Mouse (Mus musculus) E14TG2a.4 (cell line): ENCODE measurements around the gene Gm3646.

Experiments used
- H3K27me3 ChIP-seq: 2 replicates; pipeline ENCODE4 v1.6.1; 2014; ENCODE audit warnings: low read length, control low read depth; ENCODE audit not compliant: insufficient read depth
- H3K36me3 ChIP-seq: 2 replicates; pipeline ENCODE4 v1.6.1; 2014; ENCODE audit warnings: low read length, control low read depth; ENCODE audit not compliant: insufficient read depth
- H3K4me1 ChIP-seq: replicated peaks from 2 replicates; pipeline ENCODE4 v1.6.1; 2014; ENCODE audit warnings: low read depth, low read length, control low read depth
- H3K4me3 ChIP-seq: replicated peaks from 2 replicates; pipeline ENCODE4 v1.5.1; 2014; ENCODE audit warnings: mild to moderate bottlenecking, low read length
- H3K9me3 ChIP-seq: 2 replicates; pipeline ENCODE4 v1.6.1; 2014; ENCODE audit warnings: low read length, control low read depth
- CTCF ChIP-seq: conservative IDR thresholded peaks from 2 replicates; pipeline ENCODE4 v1.5.1; 2014; ENCODE audit warnings: low read length
- NANOG ChIP-seq: IDR thresholded peaks from 2 replicates; pipeline ENCODE4 v1.6.1; 2014; ENCODE audit warnings: borderline replicate concordance, low read length, mixed read lengths
- POU5F1 ChIP-seq: IDR thresholded peaks from 2 replicates; pipeline ENCODE4 v1.6.1; 2014; ENCODE audit warnings: low read length, borderline replicate concordance

Gene Gm3646

DNA sequence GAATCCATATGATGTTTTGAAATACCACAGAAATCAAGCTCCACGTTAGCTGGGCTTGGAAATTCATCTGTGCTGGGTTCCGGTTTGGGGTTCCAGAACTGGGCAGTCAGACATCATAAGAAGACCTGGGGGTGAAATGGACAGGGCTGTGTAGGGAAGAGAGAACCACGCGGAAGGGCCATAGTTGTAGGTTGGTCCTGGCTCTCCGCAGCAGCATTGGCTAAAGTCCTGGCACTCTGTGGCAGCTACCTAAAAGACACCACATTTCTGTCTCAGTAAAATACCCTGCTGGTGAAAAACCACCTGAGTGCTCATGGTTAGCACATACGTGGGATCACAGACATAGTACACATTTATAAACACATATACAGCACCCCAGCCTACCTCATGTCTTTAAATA, 343 bp downstream of the Gm3646 start:
- H3K4me1 ChIP-seq: no peaks in the 10 kb centered on the region
- TF ChIP-seq POU5F1 (no peak), NANOG (no peak)
- no peaks in the 10 kb centered on the region for H3K36me3 ChIP-seq
- H3K27me3 ChIP-seq: no peaks in the 10 kb centered on the region; the same call in 1 of the 2 replicates
- 0 out of 2 replicates have a peak, but pooled peaks cover under 1% of the 10 kb centered on the region for H3K9me3 ChIP-seq
- no peak overlapping the region for H3K4me3 ChIP-seq

DNA sequence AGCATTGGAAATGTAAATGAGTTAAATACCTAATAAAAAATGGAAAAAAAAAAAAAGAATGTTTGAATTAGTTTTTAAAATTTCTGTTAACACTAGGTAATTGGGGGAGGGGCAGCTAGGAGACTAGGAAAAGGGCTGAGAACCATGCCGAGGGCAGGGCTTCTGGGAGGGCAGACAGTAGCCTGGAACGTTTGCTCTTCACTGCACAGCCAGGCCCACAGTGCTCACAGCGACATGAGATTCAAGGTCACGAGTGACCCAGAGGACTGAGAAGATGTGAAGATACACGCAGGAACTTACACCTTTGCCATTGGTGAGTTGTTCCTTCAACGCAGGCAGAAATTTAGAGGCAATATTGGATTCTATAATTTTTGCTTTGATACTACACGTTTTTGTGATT, 2.2 kb downstream of the Gm3646 start:
- no peaks in the 10 kb centered on the region for H3K4me1 ChIP-seq
- TF ChIP-seq CTCF (no peak), POU5F1 (no peak), NANOG (no peak)
- H3K36me3 ChIP-seq: no peaks in the 10 kb centered on the region
- no peak overlapping the region for H3K4me3 ChIP-seq
- H3K9me3 ChIP-seq: peaks cover 2% of the 10 kb centered on the region
- no peaks in the 10 kb centered on the region; the same call in 1 of the 2 replicates for H3K27me3 ChIP-seq

DNA sequence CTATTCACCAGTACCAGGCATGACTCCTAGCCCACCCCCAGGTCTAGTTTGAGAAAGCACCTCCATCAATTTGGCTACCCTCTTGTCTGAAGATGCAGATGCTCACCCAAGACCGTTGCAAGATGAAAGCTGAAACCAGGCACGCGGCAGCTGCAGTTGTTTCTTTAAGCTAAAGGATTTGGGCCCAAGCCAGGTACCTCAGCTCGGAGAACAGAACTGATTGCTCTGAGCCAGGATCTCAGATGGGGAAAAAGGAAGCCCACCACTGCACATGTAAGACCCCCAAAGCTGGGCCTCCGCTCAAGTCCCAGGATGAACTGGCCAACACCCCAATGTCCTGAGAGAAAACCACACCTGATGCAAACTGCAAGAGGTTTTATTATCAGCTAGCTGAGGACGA, 7.6 kb downstream of the Gm3646 start:
- no peaks in the 10 kb centered on the region for H3K36me3 ChIP-seq
- H3K9me3 ChIP-seq: peaks cover 30% of the 10 kb centered on the region
- no peak for TF ChIP-seq NANOG
- H3K4me3 ChIP-seq: no peak overlapping the region
- no peaks in the 10 kb centered on the region for H3K4me1 ChIP-seq
- H3K27me3 ChIP-seq: no peaks in the 10 kb centered on the region

DNA sequence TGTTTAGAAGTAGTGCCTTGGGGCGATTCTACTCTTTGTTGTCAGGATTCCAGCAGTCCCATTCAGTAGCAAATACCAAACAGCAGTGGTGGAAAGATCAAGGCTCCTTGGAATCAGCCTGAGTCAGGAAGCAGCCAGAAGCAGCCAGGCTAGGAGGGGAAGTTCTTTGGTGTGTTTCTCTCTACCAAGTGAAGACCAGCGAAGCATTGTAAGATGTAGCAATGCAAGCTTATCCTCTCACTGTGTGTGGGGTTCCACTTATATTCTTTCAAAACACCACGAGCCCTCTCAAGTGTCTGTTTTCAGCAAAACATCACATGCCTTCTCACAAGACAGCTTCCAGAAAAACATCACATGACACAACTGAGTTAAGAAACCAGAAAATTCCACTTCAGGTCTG, 8.4 kb downstream of the Gm3646 start:
- no peaks in the 10 kb centered on the region for H3K27me3 ChIP-seq
- H3K36me3 ChIP-seq: no peaks in the 10 kb centered on the region
- H3K4me1 ChIP-seq: no peaks in the 10 kb centered on the region
- TF ChIP-seq NANOG (no peak), POU5F1 (no peak), CTCF (no peak)
- peaks cover 30% of the 10 kb centered on the region for H3K9me3 ChIP-seq
- H3K4me3 ChIP-seq: no peak overlapping the region

DNA sequence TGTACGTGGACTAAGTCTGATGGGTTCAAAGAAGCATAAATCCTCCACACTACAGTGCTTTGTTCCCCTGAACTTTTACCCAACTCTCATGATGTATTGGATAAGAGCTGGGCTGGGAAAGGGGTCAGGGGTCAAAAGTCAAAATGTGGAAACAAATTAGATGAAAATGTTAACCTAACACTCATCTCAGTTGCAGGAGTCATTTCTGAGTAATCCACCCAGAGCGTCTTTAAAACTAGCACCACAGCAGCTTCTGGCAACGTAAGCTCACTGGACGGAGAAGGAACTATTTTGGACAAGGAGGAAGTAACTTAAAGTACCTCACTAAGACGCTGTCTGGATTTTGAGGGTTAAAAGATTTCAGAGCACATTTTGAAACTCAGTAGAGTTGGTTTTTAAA, 20.5 kb downstream of the Gm3646 start:
- Histone ChIP-seq H3K9me3 (no peaks in the 10 kb centered on the region), H3K36me3 (no peaks in the 10 kb centered on the region), H3K4me3 (no peak overlapping the region), H3K27me3 (no peaks in the 10 kb centered on the region), H3K4me1 (no peaks in the 10 kb centered on the region)
- no peak for TF ChIP-seq CTCF
- TF ChIP-seq NANOG: no peak
- no peak for TF ChIP-seq POU5F1

DNA sequence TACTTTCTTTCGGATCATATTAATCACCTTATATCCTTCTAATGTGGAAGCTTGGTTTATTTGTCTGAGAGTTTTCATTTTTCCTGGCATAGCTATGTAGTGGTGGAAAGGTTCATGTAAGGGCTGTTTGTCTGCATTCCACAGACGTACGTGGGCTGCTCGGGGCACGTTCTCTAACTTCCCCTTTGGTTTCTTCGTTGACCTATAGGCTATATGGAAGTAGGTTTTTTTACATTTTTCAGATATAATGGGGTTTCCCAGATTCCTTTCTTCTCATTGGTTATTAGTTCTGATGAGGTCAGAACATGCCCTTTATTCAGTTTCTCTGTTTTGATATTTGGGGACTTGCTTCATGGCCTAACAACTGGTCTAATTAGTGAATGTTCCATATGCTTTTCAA, 23.3 kb downstream of the Gm3646 start:
- H3K36me3 ChIP-seq: no peaks in the 10 kb centered on the region
- H3K27me3 ChIP-seq: no peaks in the 10 kb centered on the region
- TF ChIP-seq NANOG (no peak), POU5F1 (no peak), CTCF (no peak)
- no peak overlapping the region for H3K4me3 ChIP-seq
- no peaks in the 10 kb centered on the region for H3K4me1 ChIP-seq
- H3K9me3 ChIP-seq: no peaks in the 10 kb centered on the region

DNA sequence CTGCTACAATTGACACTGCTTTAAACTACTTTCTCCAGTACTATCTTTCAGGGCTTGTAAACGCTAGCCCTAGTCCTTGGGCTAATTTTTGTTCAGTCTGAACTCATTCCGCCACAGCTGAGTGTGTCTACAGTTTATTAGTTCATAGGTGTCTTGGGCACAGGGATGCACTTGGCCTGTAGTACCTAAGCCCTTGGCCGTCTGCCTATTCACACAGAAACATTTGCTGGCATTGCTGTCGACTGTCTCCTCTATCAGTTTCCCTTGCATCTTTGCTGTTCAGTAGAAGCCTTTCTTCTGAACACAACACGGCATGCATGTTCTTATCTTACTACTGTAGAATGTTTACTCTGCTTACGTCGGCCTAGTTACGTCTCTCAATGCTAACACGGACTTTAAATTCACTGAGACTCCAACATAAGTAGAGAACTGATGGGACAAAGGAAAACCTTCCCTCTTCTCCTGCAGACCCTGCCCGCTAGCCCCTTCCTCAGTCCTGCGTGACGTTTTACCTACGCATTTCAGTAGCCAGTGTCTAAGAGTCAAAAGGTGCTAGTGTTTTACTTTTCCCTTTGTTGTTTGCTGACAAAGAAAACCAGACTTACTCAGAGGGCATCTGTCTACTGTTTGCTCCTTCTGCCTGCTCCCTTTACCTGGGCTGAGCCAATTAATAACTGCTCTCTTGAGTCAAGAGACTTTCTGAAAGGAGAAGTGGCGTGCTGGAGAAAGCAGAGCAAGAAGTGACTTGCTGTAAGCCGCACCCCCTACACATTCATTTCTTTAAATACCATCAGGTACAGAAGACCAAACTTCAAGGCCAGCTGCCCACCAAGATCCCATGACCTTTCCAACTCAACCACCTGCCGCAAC, 25.8 kb downstream of the Gm3646 start:
- Histone ChIP-seq H3K27me3 (no peaks in the 10 kb centered on the region), H3K36me3 (no peaks in the 10 kb centered on the region), H3K4me1 (peaks cover 3% of the 10 kb centered on the region; the same call in 1 of the 2 replicates), H3K4me3 (no peak overlapping the region), H3K9me3 (no peaks in the 10 kb centered on the region)
- TF ChIP-seq POU5F1 (no peak), NANOG (no peak), CTCF (no peak)

DNA sequence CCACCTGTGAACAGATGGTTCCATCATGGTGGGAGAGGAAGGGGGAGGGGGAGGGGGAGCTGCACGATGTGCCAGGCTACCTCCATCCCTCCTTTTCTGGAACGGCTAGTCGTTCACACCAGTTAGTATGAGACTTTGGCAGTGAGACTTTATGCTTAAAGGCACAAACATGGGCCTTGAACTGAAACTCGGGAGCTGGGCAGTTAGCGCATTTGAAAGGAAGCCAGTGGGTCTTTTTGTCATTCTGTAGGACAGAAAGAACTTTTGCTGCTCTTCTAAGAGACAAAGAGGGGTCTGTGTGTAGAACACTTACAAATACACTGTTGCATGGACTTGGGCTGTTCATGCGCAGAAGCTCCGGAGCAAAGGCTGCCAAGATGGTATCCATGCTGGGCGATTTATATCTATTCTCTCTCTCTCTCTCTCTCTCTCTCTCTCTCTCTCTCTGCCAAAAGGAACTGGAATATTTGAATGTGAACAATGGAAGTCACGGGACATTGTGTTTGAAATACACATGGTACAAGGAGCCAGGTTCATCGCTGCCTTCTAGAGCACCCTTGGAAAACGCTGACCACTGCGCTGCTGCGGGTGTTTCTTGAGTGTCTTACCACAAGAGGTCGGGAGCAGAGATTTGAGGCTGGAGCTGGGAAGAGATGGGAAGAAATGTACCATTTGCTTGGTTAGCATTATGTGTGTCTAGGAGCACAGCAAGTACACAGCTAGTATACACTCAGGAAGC, 31.0 kb downstream of the Gm3646 start:
- no peaks in the 10 kb centered on the region for H3K27me3 ChIP-seq
- TF ChIP-seq CTCF: no peak
- no peak for TF ChIP-seq POU5F1
- no peak for TF ChIP-seq NANOG
- peaks cover 17% of the 10 kb centered on the region for H3K4me1 ChIP-seq
- no peaks in the 10 kb centered on the region for H3K36me3 ChIP-seq
- H3K4me3 ChIP-seq: no peak overlapping the region
- no peaks in the 10 kb centered on the region for H3K9me3 ChIP-seq
